Mouse (Mus musculus) CD8-positive naive resting alpha-beta T cell, adult 2 months (primary cell): ENCODE data around the gene Olfr666.
"Not testable (repeated sequence)": the region's sequence is repeated elsewhere in the genome, so short reads cannot be mapped to it uniquely, and the experiment has no call there.

Experiments used
- DNase-seq, 2 experiments: peaks; one replicate each; pipeline ENCODE4 v3.0.0; 2022; ENCODE audit warnings: low read depth in 2 of 2, low spot score in 2 of 2

Olfr666 gene

DNA sequence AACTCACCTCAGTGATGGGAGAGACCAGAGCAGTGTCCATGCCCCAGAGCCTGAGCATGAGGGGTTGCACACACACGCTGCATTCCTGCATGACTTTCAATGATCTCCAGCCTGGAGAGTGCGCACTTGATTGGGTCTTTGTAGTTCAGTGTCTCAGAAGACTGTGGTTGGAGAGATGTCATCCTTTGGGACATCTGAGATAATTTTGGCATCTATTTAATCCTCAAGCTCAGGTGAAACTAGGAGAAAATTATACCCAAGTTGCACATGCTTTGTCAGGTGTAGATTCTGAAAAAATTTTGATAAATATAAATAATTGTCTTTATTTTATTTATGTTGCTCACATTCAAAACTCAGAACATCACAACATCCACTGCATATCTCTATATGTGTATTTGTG lies at the start of gene Olfr666:
Olfr666 (minus strand) TSS at position 101 of the 400 bp plus-strand sequence.
- DNase-seq, result no peak

DNA sequence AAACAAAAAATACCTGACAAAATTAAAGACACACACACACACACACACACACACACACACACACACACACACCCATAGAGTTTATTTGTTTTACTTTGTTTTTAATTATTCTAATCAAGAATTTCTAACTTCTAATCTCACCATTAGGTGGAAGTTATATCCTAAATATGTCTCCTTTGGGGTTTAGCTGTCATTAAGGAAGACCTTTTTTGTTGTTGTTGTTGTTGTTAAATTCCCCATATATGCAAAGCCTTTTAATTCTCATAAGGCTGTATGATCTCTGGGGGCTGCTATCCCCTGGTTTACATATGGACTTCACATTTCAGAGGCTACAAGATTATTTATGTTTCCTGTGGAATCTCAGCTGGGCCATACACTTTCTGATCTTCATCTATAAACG lies 38.2 kb upstream of the Olfr666 start, which contains the start of gene Olfr669:
Olfr669 (plus strand) TSS at position 301 of the 400 bp plus-strand sequence.
- no peak for DNase-seq

DNA sequence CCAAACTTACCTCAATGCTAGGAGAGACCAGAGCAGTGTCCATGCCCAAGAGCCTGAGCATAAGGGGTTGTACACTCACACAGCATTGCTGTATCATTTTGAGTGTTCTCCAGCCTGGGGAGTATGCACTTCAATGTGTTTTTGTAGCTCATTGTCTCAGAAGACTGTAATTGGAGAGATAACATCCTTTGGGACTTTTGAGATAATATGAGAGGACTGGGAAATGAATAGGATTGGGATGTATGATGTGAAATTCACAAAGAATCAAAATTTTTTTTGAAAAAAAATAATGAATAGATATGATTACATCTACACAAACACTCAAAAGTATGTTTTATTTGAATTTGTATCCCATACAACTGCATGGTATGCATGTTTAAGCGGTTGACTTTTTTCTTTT lies 32.2 kb upstream of the Olfr666 start, which contains the start of gene Olfr668:
Olfr668 (minus strand) TSS at position 101 of the 400 bp plus-strand sequence.
- DNase-seq, result no peak

DNA sequence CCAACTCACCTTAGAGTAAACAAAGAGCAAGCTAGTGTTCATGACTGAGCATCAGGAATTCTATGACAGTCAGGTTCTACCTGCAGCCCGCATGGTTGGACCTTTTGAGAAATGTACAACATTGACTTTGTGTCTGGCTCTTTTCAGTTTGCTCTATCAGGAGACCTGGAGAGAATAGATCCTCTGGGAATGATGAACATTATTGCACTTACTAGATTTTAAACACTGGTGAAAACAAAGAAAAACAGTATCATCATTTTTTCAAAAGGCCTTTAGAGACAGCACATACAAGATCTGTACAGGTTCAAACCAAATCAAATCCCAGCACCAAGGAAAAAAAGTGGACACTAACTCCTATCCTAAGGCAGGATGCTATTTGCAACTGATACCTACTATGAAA lies 25.6 kb upstream of the Olfr666 start, which contains the start of gene Olfr667:
Olfr667 (minus strand) TSS at position 101 of the 400 bp plus-strand sequence.
- DNase-seq, result no peak

DNA sequence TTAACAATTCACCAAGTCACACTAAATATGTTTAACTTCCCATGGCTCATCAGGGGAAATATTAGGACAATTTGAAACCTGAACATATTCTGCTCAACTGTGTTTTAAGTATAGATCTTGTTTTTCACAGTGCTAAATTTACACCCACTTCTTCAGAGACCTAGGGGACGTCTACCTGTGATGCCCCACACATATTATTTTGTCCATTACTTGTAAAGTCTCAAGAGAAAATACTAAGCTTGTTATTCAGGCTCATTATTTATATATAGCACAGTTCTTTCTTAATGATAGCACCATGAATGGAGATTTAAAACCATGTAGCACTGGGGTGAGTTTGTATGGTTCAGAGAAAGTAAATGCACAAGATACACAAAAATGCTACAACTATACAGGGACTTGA lies 18.0 kb downstream of the Olfr666 start, which contains the start of gene Olfr665:
Olfr665 (plus strand) TSS at position 301 of the 400 bp plus-strand sequence.
- DNase-seq, result no peak

DNA sequence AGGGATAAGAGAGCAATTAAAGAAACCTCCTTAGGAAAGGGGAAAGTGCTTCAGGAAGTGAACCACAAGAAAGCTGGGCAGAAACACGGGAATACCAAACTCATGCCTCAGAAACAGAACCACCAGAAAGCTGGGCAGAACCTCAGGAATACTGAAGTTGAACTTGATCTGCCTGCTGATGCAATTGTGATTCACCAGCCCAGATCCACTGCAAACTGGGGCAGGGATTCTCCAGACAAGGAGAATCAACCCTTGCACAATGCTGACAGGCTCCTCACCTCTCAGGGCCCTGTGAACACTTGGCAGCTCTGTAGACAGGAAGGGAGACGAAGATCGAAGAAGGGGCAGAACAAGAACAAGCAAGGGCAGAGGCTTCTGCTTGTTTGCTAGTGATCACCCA lies 34.4 kb downstream of the Olfr666 start:
- no peak for DNase-seq

DNA sequence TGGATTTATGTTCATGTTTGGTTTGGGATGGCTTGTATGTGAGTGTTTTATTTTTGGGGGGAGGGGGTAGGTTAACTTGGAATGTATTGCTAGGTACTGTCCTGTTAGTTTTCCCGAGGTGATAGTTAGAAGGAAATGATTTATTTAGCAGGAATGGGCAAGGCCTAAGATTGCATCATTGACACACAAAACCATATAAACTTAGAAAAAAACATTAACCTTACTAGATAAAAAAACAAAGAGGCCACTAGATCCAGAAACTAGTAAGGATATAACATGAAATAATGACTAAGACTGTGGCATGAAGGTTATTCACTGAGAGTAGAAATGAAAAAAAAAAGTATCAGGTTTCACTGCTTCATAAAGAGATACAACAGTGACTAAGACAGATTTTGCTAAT lies 38.1 kb downstream of the Olfr666 start:
- DNase-seq, result no peak

DNA sequence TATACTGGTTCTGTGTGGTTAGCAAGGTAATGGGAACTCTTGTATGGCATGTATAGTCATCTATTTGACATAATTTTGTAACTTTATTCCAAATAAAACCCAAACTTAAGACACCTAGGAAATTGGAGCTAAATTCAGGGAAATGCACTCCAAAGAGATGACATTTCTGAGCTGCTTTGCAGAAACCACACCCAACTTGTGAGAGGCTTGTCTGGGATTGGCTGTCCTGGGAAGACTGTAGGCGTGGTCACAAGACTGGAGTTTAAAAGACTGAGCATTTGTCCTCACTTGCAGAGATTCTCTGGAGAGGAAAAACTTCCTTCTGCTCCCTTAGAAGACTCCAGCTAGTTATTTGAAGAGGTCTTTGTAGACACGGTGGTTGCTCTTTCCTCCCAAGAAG lies 39.0 kb downstream of the Olfr666 start, which contains the start of gene Usp17la:
Usp17la (plus strand) TSS at position 301 of the 400 bp plus-strand sequence.
- not testable (repeated sequence) for DNase-seq

DNA sequence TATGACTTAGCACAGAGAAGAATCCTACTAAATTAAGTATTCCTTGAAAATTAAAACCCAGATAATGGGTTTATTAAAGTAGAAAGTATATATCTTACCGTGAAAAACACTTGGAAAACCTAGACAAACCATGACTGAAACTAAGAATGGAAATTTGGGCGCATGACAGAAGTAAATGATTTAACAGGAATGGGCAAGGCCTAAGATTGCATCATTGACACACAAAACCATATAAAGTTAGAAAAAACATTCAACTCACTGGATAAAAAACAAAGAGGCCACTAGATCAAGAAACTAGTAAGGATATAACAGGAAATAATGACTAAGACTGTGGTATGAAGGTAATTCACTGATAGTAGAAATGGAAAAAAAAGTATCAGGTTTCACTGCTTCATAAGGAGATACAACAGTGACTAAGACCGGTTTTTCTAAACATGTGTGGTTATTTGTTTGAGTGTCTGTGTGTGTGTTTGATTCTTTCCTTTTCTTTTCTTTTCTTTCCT lies 40.5 kb downstream of the Olfr666 start:
- no peak for DNase-seq

DNA sequence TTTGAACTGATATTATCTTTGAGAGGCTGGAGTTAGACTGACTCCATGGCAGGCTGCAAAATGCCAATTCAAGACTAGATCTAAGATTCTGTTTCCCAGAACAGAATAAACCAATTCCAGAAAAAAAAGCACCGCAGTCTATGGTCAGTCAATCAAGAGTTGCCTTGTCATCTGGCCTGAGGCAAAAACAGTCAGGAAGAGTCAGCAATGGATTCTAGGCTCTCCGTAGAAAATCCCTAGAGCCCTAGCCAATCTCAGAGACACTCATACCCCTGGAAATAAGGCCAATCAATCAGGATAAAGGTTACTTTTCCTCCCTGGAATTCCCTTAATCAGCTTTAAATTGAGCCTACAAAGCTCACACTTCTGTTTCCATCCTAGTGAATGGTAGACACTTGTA lies 44.2 kb downstream of the Olfr666 start:
- DNase-seq, result not testable (repeated sequence)

DNA sequence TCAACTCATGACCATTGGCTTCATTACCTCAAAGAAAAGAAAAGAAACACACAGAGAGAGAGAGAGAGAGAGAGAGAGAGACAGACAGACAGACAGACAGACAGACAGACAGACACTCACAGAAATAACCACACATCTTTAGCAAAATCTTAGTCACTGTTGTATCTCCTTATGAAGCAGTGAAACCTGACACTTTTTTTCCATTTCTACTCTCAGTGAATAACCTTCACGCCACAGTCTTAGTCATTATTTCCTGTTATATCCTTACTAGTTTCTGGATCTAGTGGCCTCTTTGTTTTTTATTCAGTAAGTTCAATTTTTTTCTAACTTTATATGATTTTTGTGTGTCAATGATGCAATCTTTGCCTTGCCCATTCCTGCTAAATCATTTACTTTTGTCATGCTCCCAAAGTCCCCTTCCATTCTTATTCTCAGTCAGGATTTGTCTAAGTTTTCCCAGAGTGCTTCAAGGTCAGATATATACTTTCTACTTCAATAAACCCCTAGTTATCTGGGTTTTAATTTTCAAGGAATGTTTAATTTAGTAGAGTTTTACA lies 51.9 kb downstream of the Olfr666 start:
- no peak for DNase-seq

DNA sequence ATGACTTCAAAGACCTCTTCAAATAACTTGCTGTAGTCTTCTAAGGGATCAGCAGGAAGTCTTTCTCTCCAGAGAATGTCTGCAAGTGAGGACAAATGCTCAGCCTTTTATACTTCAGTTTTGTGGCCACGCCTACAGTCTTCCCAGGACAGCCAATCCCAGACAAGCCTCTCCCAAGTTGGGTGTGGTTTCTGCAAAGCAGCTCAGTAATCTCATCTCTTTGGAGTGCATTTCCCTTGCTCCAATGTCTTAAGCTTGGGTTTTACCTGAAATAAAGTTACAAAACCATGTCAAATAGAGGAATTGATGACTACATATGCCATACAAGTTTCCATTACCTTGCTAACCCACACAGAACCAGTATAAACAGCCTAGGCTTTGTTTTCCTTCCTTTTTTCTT lies 53.2 kb downstream of the Olfr666 start, which contains the start of gene Usp17lb:
Usp17lb (minus strand) TSS at position 101 of the 400 bp plus-strand sequence.
- no peak for DNase-seq
